Mouse (Mus musculus) MEL (cell line): ENCODE results near the gene Nova2. TPM values are rescaled to one million over a fixed set of nuclear protein-coding genes. Genes with fewer than 3 reads are reported as not detected.

Experiments
- DNase-seq: peaks from one replicate; pipeline ENCODE4 v3.0.0; 2011; ENCODE audit warnings: low read depth, low spot score
- H3K27ac ChIP-seq: 2 replicates; pipeline ENCODE4 v1.5.1; 2012; ENCODE audit warnings: low read depth, mild to moderate bottlenecking, control low read depth, low read length, moderate library complexity; ENCODE audit not compliant: control insufficient read depth
- H3K27me3 ChIP-seq, 2 experiments: fragments of 150-350 bp in 1 of 2; sonication (generic) in 1 of 2; 2 replicates each; pipeline ENCODE4 v1.6.1; 2012; ENCODE audit warnings: low read length in 2 of 2, mild to moderate bottlenecking in 2 of 2, improper control_type of control experiment in 1 of 2, moderate library complexity in 1 of 2; ENCODE audit not compliant: insufficient read depth in 2 of 2, control insufficient read depth in 1 of 2
- H3K36me3 ChIP-seq, 2 experiments: 2 replicates each; pipeline ENCODE4 v1.6.1; 2012 to 2014; ENCODE audit warnings: low read length in 2 of 2, improper control_type of control experiment in 1 of 2, inconsistent platforms in 1 of 2, mild to moderate bottlenecking in 1 of 2; ENCODE audit not compliant: insufficient read depth in 2 of 2, control insufficient read depth in 1 of 2
- H3K4me1 ChIP-seq, 2 experiments: fragments of 150-350 bp in 1 of 2; sonication (generic) in 1 of 2; 2 replicates each; pipeline ENCODE4 v1.6.1; 2012; ENCODE audit warnings: low read length in 2 of 2, improper control_type of control experiment in 1 of 2, mild to moderate bottlenecking in 1 of 2; ENCODE audit not compliant: insufficient read depth in 2 of 2, control insufficient read depth in 1 of 2
- H3K4me3 ChIP-seq, 2 experiments: fragments of 150-350 bp in 1 of 2; sonication (generic) in 1 of 2; 2 replicates each; pipeline ENCODE4 v1.5.1; 2012; ENCODE audit warnings: low read depth in 2 of 2, low read length in 2 of 2, mild to moderate bottlenecking in 2 of 2, moderate library complexity in 2 of 2, control low read depth in 1 of 2, improper control_type of control experiment in 1 of 2; ENCODE audit not compliant: control insufficient read depth in 1 of 2, insufficient read depth in 1 of 2
- H3K79me2 ChIP-seq: 2 replicates; pipeline ENCODE4 v1.6.1; 2012; ENCODE audit warnings: mild to moderate bottlenecking, low read length, moderate library complexity; ENCODE audit not compliant: control insufficient read depth, poor library complexity, insufficient read depth
- H3K9ac ChIP-seq: 2 replicates; pipeline ENCODE4 v1.6.1; 2012; ENCODE audit warnings: low read depth, mild to moderate bottlenecking, control low read depth, low read length, moderate library complexity; ENCODE audit not compliant: control insufficient read depth, poor library complexity, severe bottlenecking
- H3K9me3 ChIP-seq: fragments of 150-350 bp; sonication (generic); replicated peaks from 2 replicates; pipeline ENCODE4 v1.6.1; 2012; ENCODE audit warnings: mild to moderate bottlenecking, low read length, improper control_type of control experiment, moderate library complexity; ENCODE audit not compliant: insufficient read depth
- BHLHE40 ChIP-seq: IDR thresholded peaks from 2 replicates; pipeline ENCODE4 v1.6.1; 2012; ENCODE audit warnings: low read depth, mild to moderate bottlenecking, inconsistent platforms, low read length, improper control_type of control experiment, borderline replicate concordance
- CHD1 ChIP-seq: IDR thresholded peaks from 2 replicates; pipeline ENCODE4 v1.6.1; 2012; ENCODE audit warnings: low read depth, mild to moderate bottlenecking, inconsistent platforms, low read length, improper control_type of control experiment
- CHD2 ChIP-seq: IDR thresholded peaks from 2 replicates; pipeline ENCODE4 v1.6.1; 2011; ENCODE audit warnings: low read length, improper control_type of control experiment
- CTCF ChIP-seq, 3 experiments: IDR thresholded peaks in 2 of 3; conservative IDR thresholded peaks in 1 of 3; 2 replicates each; pipeline ENCODE4 v1.5.1; 2011 to 2012; ENCODE audit warnings: low read length in 3 of 3, low read depth in 2 of 3, mild to moderate bottlenecking in 2 of 3, improper control_type of control experiment in 1 of 3, inconsistent platforms in 1 of 3, mixed read lengths in 1 of 3, moderate library complexity in 1 of 3; ENCODE audit not compliant: control insufficient read depth in 1 of 3, insufficient read depth in 1 of 3, poor library complexity in 1 of 3, severe bottlenecking in 1 of 3
- E2F4 ChIP-seq: IDR thresholded peaks from 2 replicates; pipeline ENCODE4 v1.6.1; 2011; ENCODE audit warnings: low read depth, low read length, improper control_type of control experiment, borderline replicate concordance
- ELF1 ChIP-seq: IDR thresholded peaks from 2 replicates; pipeline ENCODE4 v1.6.1; 2014; ENCODE audit warnings: low read depth, mild to moderate bottlenecking, inconsistent platforms, low read length, improper control_type of control experiment, moderate library complexity
- EP300 ChIP-seq, 2 experiments: IDR thresholded peaks; 2 replicates each; pipeline ENCODE4 v1.6.1; 2011; ENCODE audit warnings: improper control_type of control experiment in 2 of 2, low read length in 2 of 2, low read depth in 1 of 2, mild to moderate bottlenecking in 1 of 2
- ETS1 ChIP-seq: IDR thresholded peaks from 2 replicates; pipeline ENCODE4 v1.6.1; 2012; ENCODE audit warnings: low read depth, mild to moderate bottlenecking, inconsistent platforms, low read length, improper control_type of control experiment, moderate library complexity
- GATA1 ChIP-seq: IDR thresholded peaks from 2 replicates; pipeline ENCODE4 v1.6.1; 2011; ENCODE audit warnings: low read depth, low read length, improper control_type of control experiment
- HCFC1 ChIP-seq: IDR thresholded peaks from 2 replicates; pipeline ENCODE4 v1.6.1; 2012; ENCODE audit warnings: low read depth, mild to moderate bottlenecking, inconsistent platforms, low read length, improper control_type of control experiment, moderate library complexity
- JUND ChIP-seq: IDR thresholded peaks from 2 replicates; pipeline ENCODE4 v1.6.1; 2011; ENCODE audit warnings: low read depth, mild to moderate bottlenecking, improper control_type of control experiment, low read length
- KAT2A ChIP-seq: conservative IDR thresholded peaks from 2 replicates; pipeline ENCODE4 v1.6.1; 2012; ENCODE audit warnings: low read depth, low read length, improper control_type of control experiment, inconsistent platforms
- MAFK ChIP-seq: IDR thresholded peaks from 2 replicates; pipeline ENCODE4 v1.6.1; 2011; ENCODE audit warnings: low read depth, mild to moderate bottlenecking, low read length, improper control_type of control experiment, borderline replicate concordance
- MAX ChIP-seq: IDR thresholded peaks from 2 replicates; pipeline ENCODE4 v1.6.1; 2011; ENCODE audit warnings: low read length, improper control_type of control experiment
- MAZ ChIP-seq: IDR thresholded peaks from 2 replicates; pipeline ENCODE4 v1.6.1; 2012; ENCODE audit warnings: low read depth, mild to moderate bottlenecking, inconsistent platforms, low read length, improper control_type of control experiment
- MEF2A ChIP-seq: IDR thresholded peaks from 2 replicates; pipeline ENCODE4 v1.6.1; 2014; ENCODE audit warnings: low read depth, mild to moderate bottlenecking, inconsistent platforms, low read length, improper control_type of control experiment; ENCODE audit not compliant: poor library complexity, insufficient replicate concordance, severe bottlenecking; ENCODE audit errors: extremely low read depth
- MXI1 ChIP-seq: IDR thresholded peaks from 2 replicates; pipeline ENCODE4 v1.6.1; 2011; ENCODE audit warnings: mild to moderate bottlenecking, low read depth, low read length, improper control_type of control experiment
- MYB ChIP-seq: IDR thresholded peaks from 2 replicates; pipeline ENCODE4 v1.6.1; 2011; ENCODE audit warnings: mild to moderate bottlenecking, low read depth, low read length, improper control_type of control experiment
- MYC ChIP-seq: IDR thresholded peaks from 2 replicates; pipeline ENCODE4 v1.6.1; 2011; ENCODE audit warnings: low read depth, mild to moderate bottlenecking, low read length, improper control_type of control experiment, moderate library complexity
- NELFE ChIP-seq: IDR thresholded peaks from 2 replicates; pipeline ENCODE4 v1.6.1; 2011; ENCODE audit warnings: low read depth, low read length, improper control_type of control experiment
- NRF1 ChIP-seq: IDR thresholded peaks from 2 replicates; pipeline ENCODE4 v1.6.1; 2014; ENCODE audit warnings: low read depth, mild to moderate bottlenecking, inconsistent platforms, low read length, improper control_type of control experiment, moderate library complexity; ENCODE audit not compliant: poor library complexity, insufficient read depth, severe bottlenecking
- POLR2A ChIP-seq, 2 experiments: IDR thresholded peaks; 2 replicates each; pipeline ENCODE4 v1.6.1; 2011 to 2012; ENCODE audit warnings: low read length in 2 of 2, mild to moderate bottlenecking in 2 of 2, control low read depth in 1 of 2, improper control_type of control experiment in 1 of 2, low read depth in 1 of 2, moderate library complexity in 1 of 2; ENCODE audit not compliant: control insufficient read depth in 1 of 2, insufficient read depth in 1 of 2, poor library complexity in 1 of 2
- POLR2AphosphoS2 ChIP-seq: IDR thresholded peaks from 2 replicates; pipeline ENCODE4 v1.6.1; 2011; ENCODE audit warnings: low read length, improper control_type of control experiment
- POLR2AphosphoS5 ChIP-seq: IDR thresholded peaks from 2 replicates; pipeline ENCODE4 v1.6.1; 2012; ENCODE audit warnings: low read depth, borderline replicate concordance, mild to moderate bottlenecking, inconsistent platforms, low read length, moderate library complexity, mixed read lengths
- RAD21 ChIP-seq: IDR thresholded peaks from 2 replicates; pipeline ENCODE4 v1.6.1; 2011; ENCODE audit warnings: mild to moderate bottlenecking, low read depth, low read length, improper control_type of control experiment
- RCOR1 ChIP-seq: IDR thresholded peaks from 2 replicates; pipeline ENCODE4 v1.6.1; 2012; ENCODE audit warnings: low read depth, mild to moderate bottlenecking, inconsistent platforms, low read length, improper control_type of control experiment
- SIN3A ChIP-seq: IDR thresholded peaks from 2 replicates; pipeline ENCODE4 v1.6.1; 2012; ENCODE audit warnings: low read length, improper control_type of control experiment, inconsistent platforms
- SMC3 ChIP-seq: IDR thresholded peaks from 2 replicates; pipeline ENCODE4 v1.6.1; 2011; ENCODE audit warnings: low read depth, low read length, improper control_type of control experiment
- TAL1 ChIP-seq: IDR thresholded peaks from 2 replicates; pipeline ENCODE4 v1.6.1; 2012; ENCODE audit warnings: mild to moderate bottlenecking, inconsistent platforms, low read length, moderate library complexity, mixed read lengths
- TBP ChIP-seq: IDR thresholded peaks from 2 replicates; pipeline ENCODE4 v1.8.0; 2011; ENCODE audit warnings: low read depth, low read length, improper control_type of control experiment
- TCF12 ChIP-seq: IDR thresholded peaks from 2 replicates; pipeline ENCODE4 v1.6.1; 2014; ENCODE audit warnings: low read depth, mild to moderate bottlenecking, inconsistent platforms, low read length, improper control_type of control experiment, moderate library complexity
- UBTF ChIP-seq: IDR thresholded peaks from 2 replicates; pipeline ENCODE4 v1.6.1; 2012; ENCODE audit warnings: low read depth, mild to moderate bottlenecking, inconsistent platforms, low read length, improper control_type of control experiment, moderate library complexity, borderline replicate concordance; ENCODE audit not compliant: insufficient read depth
- USF1 ChIP-seq: IDR thresholded peaks from 2 replicates; pipeline ENCODE4 v1.6.1; 2014; ENCODE audit warnings: low read depth, mild to moderate bottlenecking, inconsistent platforms, low read length, improper control_type of control experiment, moderate library complexity
- USF2 ChIP-seq, 2 experiments: IDR thresholded peaks; 2 replicates each; pipeline ENCODE4 v1.6.1; 2011 to 2012; ENCODE audit warnings: improper control_type of control experiment in 2 of 2, low read length in 2 of 2, borderline replicate concordance in 1 of 2, inconsistent platforms in 1 of 2, low read depth in 1 of 2, mild to moderate bottlenecking in 1 of 2; ENCODE audit not compliant: insufficient read depth in 1 of 2
- ZC3H11A ChIP-seq: IDR thresholded peaks from 2 replicates; pipeline ENCODE4 v1.6.1; 2012; ENCODE audit warnings: low read depth, mild to moderate bottlenecking, inconsistent platforms, low read length, improper control_type of control experiment
- ZKSCAN1 ChIP-seq: IDR thresholded peaks from 2 replicates; pipeline ENCODE4 v1.6.1; 2012; ENCODE audit warnings: low read depth, mild to moderate bottlenecking, inconsistent platforms, low read length, improper control_type of control experiment, moderate library complexity
- ZMIZ1 ChIP-seq: IDR thresholded peaks from 2 replicates; pipeline ENCODE4 v1.6.1; 2012; ENCODE audit warnings: low read depth, mild to moderate bottlenecking, inconsistent platforms, low read length, improper control_type of control experiment, moderate library complexity
- ZNF384 ChIP-seq: IDR thresholded peaks from 2 replicates; pipeline ENCODE4 v1.6.1; 2012; ENCODE audit warnings: low read depth, mild to moderate bottlenecking, inconsistent platforms, low read length, improper control_type of control experiment
- polyA plus RNA-seq, 2 experiments: library from polyadenylated mRNA; stranded (reverse) in 1 of 2; unstranded in 1 of 2; fragments of >175 nt in 1 of 2; fragments of >200 nt in 1 of 2; gene quantifications; 2 replicates each; pipeline versions ENCODE4 v1.2.1 to v1.2.4; 2012; ENCODE audit warnings: low replicate concordance in 2 of 2, low read depth in 1 of 2; ENCODE audit not compliant: insufficient read length in 2 of 2, insufficient read depth in 1 of 2, missing spikeins in 1 of 2
- total RNA-seq: library from RNA; depleted of rRNA; stranded (reverse); fragments of 300-350 nt; gene quantifications from 2 replicates; pipeline ENCODE4 v1.2.3, GENCODE M21; 2012

The Nova2 gene
- total and polyA plus RNA-seq, 3 experiments = 0.04 to 0.22 TPM; not detected in 1

GRCm38 (mm10) chr7:18986503-18986902, 60.8 kb downstream of the Nova2 start:
- H3K27me3 ChIP-seq = no peaks in the 10 kb centered on the region
- peaks cover 0 to 7% of the 10 kb centered on the region in 2 experiments; a peak in 2 of 4 replicates for H3K36me3 ChIP-seq
- no peaks in the 10 kb centered on the region for H3K9me3 ChIP-seq
- H3K27ac ChIP-seq = no peak overlapping the region
- no peak overlapping the region for H3K9ac ChIP-seq
- peak; percentile 75 for DNase-seq
- H3K4me3 ChIP-seq = no peak overlapping the region
- peaks cover 2 to 21% of the 10 kb centered on the region in 2 experiments; a peak in 3 of 4 replicates for H3K4me1 ChIP-seq
- H3K79me2 ChIP-seq = no peaks in the 10 kb centered on the region
- TF ChIP-seq CHD1 (no peak), TCF12 (0 out of 2 replicates have a peak, but pooled peaks have one; percentile 21), RCOR1 (no peak), USF2 (IDR thresholded peaks at IDR 0.05; ENCODE audit: borderline replicate concordance in 1 of 2, insufficient read depth in 1 of 2, low read depth in 1 of 2, low read length in 2 of 2) (no peak), KAT2A (no peak), EP300 (IDR thresholded peaks at IDR 0.05; ENCODE audit: low read depth in 1 of 2, low read length in 2 of 2) (peak; percentile 26 to 35; a peak in 3 of 4 replicates), MAZ (no peak), POLR2A (IDR thresholded peaks at IDR 0.05; ENCODE audit: control insufficient read depth in 1 of 2, insufficient read depth in 1 of 2, low read depth in 1 of 2, low read length in 2 of 2, poor library complexity in 1 of 2) (no peak), E2F4 (no peak), RAD21 (no peak), ETS1 (no peak), TBP (no peak), MYB (no peak), TAL1 (peak; percentile 53), ZNF384 (peak; percentile 74), ZKSCAN1 (no peak), SIN3A (0 out of 2 replicates have a peak, but pooled peaks have one; percentile 24), HCFC1 (no peak), JUND (no peak), POLR2AphosphoS5 (no peak), CTCF (IDR thresholded peaks at IDR 0.05 in 2 of 3, conservative IDR thresholded peaks at IDR 0.05 in 1 of 3; ENCODE audit: control insufficient read depth in 1 of 3, insufficient read depth in 1 of 3, low read depth in 2 of 3, low read length in 3 of 3, poor library complexity in 1 of 3, severe bottlenecking in 1 of 3) (no peak), MYC (0 out of 2 replicates have a peak, but pooled peaks have one; percentile 21), SMC3 (no peak), ZMIZ1 (no peak), UBTF (no peak), POLR2AphosphoS2 (no peak), MAFK (no peak), ZC3H11A (no peak), NRF1 (no peak), NELFE (no peak), GATA1 (peak; percentile 51), MXI1 (peak; percentile 60; the same call in 1 of the 2 replicates), ELF1 (no peak), MEF2A (no peak), USF1 (no peak), MAX (0 out of 2 replicates have a peak, but pooled peaks have one; percentile 30), BHLHE40 (no peak), CHD2 (no peak)
